Mouse (Mus musculus) heart, embryonic 11.5 days (tissue): ENCODE measurements around the gene Cdkn2d. TPM values are rescaled to one million over a fixed set of nuclear protein-coding genes. Genes with fewer than 3 reads are reported as not detected.
"Not testable (repeated sequence)": the region's sequence is repeated elsewhere in the genome, so short reads cannot be mapped to it uniquely, and the experiment has no call there.

Experiments
- ATAC-seq: fragments of 200-750 bp; cut with Nextera tagmentation; replicated peaks from 2 replicates; pipeline ENCODE4 v1.8.0; 2017; ENCODE audit warnings: moderate library complexity; ENCODE audit not compliant: insufficient number of reproducible peaks, low FRiP score, low TSS enrichment
- H3K27ac ChIP-seq: fragments of 300-500 bp; sonication (generic); 2 replicates; pipeline ENCODE4 v1.5.1; 2014; ENCODE audit warnings: mild to moderate bottlenecking, low read depth, low read length
- H3K27me3 ChIP-seq: fragments of 300-500 bp; sonication (generic); 2 replicates; pipeline ENCODE4 v1.6.1; 2014; ENCODE audit warnings: mild to moderate bottlenecking, low read length, mixed read lengths; ENCODE audit not compliant: control insufficient read depth, insufficient read depth
- H3K36me3 ChIP-seq: fragments of 300-500 bp; sonication (generic); 2 replicates; pipeline ENCODE4 v1.6.1; 2014; ENCODE audit warnings: mild to moderate bottlenecking, low read length, moderate library complexity, mixed read lengths; ENCODE audit not compliant: control insufficient read depth, insufficient read depth
- H3K4me1 ChIP-seq: fragments of 300-500 bp; sonication (generic); 2 replicates; pipeline ENCODE4 v1.6.1; 2014; ENCODE audit warnings: low read length; ENCODE audit not compliant: control insufficient read depth, insufficient read depth
- H3K4me2 ChIP-seq: fragments of 300-500 bp; sonication (generic); 2 replicates; pipeline ENCODE4 v1.6.1; 2014; ENCODE audit warnings: mild to moderate bottlenecking, moderate library complexity
- H3K4me3 ChIP-seq: fragments of 300-500 bp; sonication (generic); 2 replicates; pipeline ENCODE4 v1.5.1; 2014; ENCODE audit warnings: low read depth, low read length
- H3K9ac ChIP-seq: fragments of 300-500 bp; sonication (generic); 2 replicates; pipeline ENCODE4 v1.6.1; 2014; ENCODE audit warnings: mild to moderate bottlenecking, low read depth, low read length, moderate library complexity
- H3K9me3 ChIP-seq: fragments of 300-500 bp; sonication (generic); replicated peaks from 2 replicates; pipeline ENCODE4 v1.6.1; 2016; ENCODE audit warnings: low read length; ENCODE audit not compliant: control insufficient read depth
- WGBS: fragments of 180-500 bp; shearing (Covaris S2); extraction: QIAGEN DNeasy Blood & Tissue Kit; methylation state at CpG from one replicate; pipeline ENCODE4 v1.1.7; 2014; ENCODE audit not compliant: insufficient replicate concordance; 5-methylcytosine and 5-hydroxymethylcytosine counted together
- polyA plus RNA-seq: library from polyadenylated mRNA; unstranded; fragments of >200 nt; fragmentation: Nextera tagmentation; extraction: Ambion mirVana; gene quantifications from 2 replicates; pipeline ENCODE4 v1.2.1, GENCODE M21; 2014

Cdkn2d gene
- polyA plus RNA-seq, 1 experiment from 2014 or later = 88.4 TPM

DNA sequence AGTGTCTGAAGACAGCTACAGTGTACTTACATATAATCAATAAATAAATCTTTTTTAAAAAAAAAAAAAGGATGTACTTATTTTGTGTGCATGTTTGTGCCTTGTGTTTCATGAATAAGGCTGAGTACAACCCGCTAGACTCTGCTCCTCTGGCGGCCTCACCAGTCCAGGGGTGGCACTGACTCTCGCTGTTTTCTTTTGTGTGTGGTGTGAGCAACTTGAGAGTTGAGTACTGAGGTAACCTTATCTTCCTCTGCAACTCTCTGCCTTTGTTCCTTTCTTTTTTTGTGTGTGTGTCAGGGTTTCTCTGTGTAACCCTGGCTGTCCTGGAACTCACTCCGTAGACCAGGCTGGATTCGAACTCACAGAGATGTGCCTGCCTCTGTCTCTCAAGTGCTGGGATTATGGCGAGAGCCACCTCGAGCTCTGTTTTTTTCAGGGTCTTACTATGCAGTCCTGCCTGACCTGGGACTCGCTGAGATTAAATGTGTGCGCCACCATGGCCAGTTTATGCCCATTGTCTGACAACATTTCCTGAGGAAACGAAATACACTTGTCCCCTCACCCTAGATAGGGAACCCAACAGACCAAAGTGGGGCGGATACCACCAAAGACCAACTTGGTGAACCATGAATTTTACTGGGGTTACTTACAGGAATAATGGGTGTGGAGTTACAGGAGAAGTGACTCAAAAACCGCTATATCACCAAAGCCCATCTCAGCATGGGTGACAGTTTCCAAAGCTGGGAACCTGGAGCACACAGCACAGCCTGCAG, 40.3 kb upstream of the Cdkn2d start:
- ATAC-seq = no peak
- H3K4me1 ChIP-seq = peaks cover 37% of the 10 kb centered on the region
- no peaks in the 10 kb centered on the region for H3K27me3 ChIP-seq
- H3K9me3 ChIP-seq = no peaks in the 10 kb centered on the region
- H3K4me2 ChIP-seq = no peak overlapping the region
- H3K36me3 ChIP-seq = no peaks in the 10 kb centered on the region
- H3K9ac ChIP-seq = no peak overlapping the region
- WGBS = 78% methylated on average over 12 of the region's 12 CpGs
- no peak overlapping the region for H3K4me3 ChIP-seq
- H3K27ac ChIP-seq = 0 out of 2 replicates have a peak overlapping the region, but pooled peaks have one; percentile 30

DNA sequence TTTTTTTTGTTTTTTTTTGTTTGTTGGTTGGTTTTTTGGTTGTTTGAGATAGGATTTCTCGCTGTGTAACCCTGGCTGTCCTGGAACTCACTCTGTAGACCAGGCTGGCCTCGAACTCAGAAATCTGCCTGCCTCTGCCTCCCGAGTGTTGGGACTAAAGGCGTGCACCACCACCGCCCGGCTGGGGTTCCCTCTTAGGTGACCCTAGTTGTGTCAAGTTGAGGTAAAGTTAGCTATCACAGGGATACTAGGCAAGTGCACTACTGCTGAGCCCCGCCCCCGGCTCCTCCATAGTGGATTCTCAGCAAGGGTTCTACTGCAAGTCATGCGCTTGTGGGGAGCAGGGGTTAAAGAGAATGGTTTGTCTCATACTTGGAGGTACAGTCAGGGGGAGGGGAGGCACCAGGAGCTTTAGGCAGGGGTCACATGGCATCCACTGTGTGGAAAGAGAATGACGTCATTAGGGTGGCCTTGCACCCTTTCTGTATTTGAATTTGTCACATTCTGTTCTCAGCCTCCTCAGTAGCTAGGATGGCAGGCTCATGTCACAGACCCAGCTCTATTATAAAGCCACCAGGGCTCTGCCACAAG, 38.6 kb upstream of the Cdkn2d start:
- Histone ChIP-seq H3K4me1 (peaks cover 30% of the 10 kb centered on the region), H3K27ac (peak overlapping the region; percentile 67), H3K4me2 (no peak overlapping the region), H3K4me3 (no peak overlapping the region), H3K9me3 (no peaks in the 10 kb centered on the region), H3K9ac (peak overlapping the region; percentile 24; the same call in 1 of the 2 replicates), H3K27me3 (no peaks in the 10 kb centered on the region), H3K36me3 (no peaks in the 10 kb centered on the region)
- ATAC-seq = no peak
- 89% methylated on average over 10 of the region's 10 CpGs for whole genome bisulfite sequencing

DNA sequence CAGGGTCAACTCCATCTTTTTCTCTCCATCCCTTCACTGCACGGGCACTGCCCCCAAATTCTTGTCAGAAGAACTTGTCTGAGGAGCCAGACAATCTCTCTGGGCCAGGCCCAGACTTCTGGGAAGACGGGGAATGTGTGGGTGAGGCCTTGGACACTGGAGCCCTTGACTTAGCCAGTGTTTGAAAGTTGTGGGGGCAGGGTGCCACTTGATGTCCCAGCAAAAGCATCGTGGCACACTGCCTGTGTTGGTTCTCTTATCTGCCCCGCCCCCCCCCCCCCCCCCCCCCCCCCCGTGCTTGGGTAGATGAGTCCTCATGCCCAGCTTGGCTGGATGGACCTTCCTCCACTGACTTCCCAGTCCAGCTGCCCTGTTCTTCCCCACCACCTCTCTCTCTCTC, 37.8 kb upstream of the Cdkn2d start:
- no peak for ATAC-seq
- H3K4me3 ChIP-seq = no peak overlapping the region

DNA sequence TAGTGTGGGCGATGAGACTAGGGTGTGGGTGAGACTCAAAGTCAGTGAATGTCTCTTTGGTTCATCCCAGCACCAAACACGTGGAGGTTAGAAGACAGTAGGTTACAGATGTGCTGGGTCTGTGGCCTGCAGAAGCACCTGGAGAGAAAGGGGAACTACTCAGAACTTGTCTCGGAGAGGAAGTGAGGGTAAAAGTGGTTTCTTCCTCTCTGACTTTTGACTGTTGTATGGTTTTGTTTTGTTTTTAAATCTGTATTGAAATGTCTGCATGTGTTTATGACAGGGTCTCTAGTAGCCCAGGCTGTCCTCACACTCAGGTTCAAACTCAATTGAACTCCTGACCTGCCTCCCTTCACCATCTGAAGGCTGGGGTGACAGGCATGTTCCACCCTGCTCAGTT, 36.8 kb upstream of the Cdkn2d start:
- Histone ChIP-seq H3K36me3 (no peaks in the 10 kb centered on the region), H3K9ac (no peak overlapping the region), H3K27ac (no peak overlapping the region), H3K4me1 (peaks cover 30% of the 10 kb centered on the region), H3K4me2 (no peak overlapping the region), H3K27me3 (no peaks in the 10 kb centered on the region), H3K9me3 (no peaks in the 10 kb centered on the region), H3K4me3 (no peak overlapping the region)
- ATAC-seq = no peak
- WGBS = 77% methylated on average over 3 of the region's 3 CpGs

More for the DNA sequence above, 37.8 kb upstream of the Cdkn2d start:
- Histone ChIP-seq H3K4me2 (no peak overlapping the region), H3K27ac (no peak overlapping the region), H3K36me3 (no peaks in the 10 kb centered on the region), H3K9ac (no peak overlapping the region), H3K4me1 (peaks cover 30% of the 10 kb centered on the region), H3K9me3 (no peaks in the 10 kb centered on the region), H3K27me3 (no peaks in the 10 kb centered on the region)
- WGBS = 24% methylated on average over 3 of the region's 5 CpGs

DNA sequence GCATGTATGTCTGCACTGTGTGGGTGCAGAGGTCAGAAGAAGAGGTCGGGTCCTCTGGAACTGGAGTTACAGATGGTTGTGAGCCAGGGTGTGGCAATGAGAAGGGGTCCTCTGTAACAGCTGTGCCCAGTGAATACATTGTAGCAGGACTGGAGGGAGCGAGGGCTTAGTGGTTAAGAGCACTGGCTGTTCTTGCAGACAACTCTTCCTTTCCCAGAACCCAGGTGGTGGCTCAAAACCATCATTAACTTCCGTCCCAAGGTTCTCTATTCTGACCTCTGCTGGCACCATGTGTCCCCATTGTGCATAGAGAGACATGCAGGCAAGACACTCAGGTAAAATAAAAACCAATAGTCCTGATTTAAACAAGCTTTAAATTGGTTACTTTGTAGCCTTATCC, 36.4 kb upstream of the Cdkn2d start:
- H3K9me3 ChIP-seq = no peaks in the 10 kb centered on the region
- H3K36me3 ChIP-seq = no peaks in the 10 kb centered on the region
- no peaks in the 10 kb centered on the region for H3K27me3 ChIP-seq
- H3K4me3 ChIP-seq = no peak overlapping the region
- H3K9ac ChIP-seq = no peak overlapping the region
- no peak for ATAC-seq
- 75% methylated on average over 3 of the region's 3 CpGs for WGBS
- no peak overlapping the region for H3K27ac ChIP-seq
- no peak overlapping the region for H3K4me2 ChIP-seq
- peaks cover 25% of the 10 kb centered on the region for H3K4me1 ChIP-seq

DNA sequence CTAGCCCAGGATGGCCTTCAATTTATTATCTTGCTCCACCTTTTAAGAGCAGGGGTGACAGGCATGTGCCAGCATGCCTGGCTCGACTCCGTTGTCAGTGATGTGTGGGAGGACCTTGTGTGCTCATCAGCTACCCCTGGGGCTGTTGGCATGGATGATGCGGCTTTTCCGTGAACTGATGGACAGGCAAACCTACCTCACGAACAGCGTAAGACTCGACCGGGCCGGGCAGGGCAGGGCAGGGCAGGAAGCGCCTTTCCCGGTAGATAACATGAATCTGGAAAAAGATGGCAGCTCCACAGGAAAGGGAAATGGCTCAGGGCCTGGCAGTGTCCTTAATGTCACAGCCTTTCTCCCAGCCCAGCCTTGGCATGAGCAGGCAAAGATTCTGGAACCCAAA, 33.1 kb upstream of the Cdkn2d start:
- no peak for ATAC-seq
- H3K9ac ChIP-seq = no peak overlapping the region
- WGBS = 71% methylated on average over 11 of the region's 11 CpGs
- H3K27me3 ChIP-seq = no peaks in the 10 kb centered on the region
- no peaks in the 10 kb centered on the region for H3K9me3 ChIP-seq
- H3K4me1 ChIP-seq = peaks cover 22% of the 10 kb centered on the region
- no peak overlapping the region for H3K27ac ChIP-seq
- no peak overlapping the region for H3K4me3 ChIP-seq
- H3K36me3 ChIP-seq = no peaks in the 10 kb centered on the region
- H3K4me2 ChIP-seq = no peak overlapping the region

DNA sequence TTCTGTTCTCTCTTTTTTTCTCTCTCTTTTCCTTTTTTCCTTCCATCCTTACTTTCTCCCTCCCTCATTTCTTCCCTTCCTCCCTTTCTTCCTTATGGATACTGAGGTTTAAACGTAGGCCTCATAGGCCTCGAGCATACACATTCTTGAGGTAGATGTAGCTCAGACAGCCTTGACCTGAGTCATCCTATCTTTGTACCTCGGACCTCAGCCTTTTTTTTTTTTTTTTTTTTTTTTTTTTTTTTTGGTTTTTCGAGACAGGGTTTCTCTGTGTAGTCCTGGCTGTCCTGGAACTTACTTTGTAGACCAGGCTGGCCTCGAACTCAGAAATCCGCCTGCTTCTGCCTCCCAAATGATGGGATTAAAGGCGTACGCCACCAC, 31.7 kb upstream of the Cdkn2d start:
- H3K36me3 ChIP-seq, H3K9me3 ChIP-seq, H3K9ac ChIP-seq, H3K27me3 ChIP-seq, ATAC-seq, H3K4me3 ChIP-seq, H3K27ac ChIP-seq: not testable (repeated sequence)
- Histone ChIP-seq H3K4me2 (0 out of 2 replicates have a peak overlapping the region, but pooled peaks have one; percentile 98), H3K4me1 (peaks cover 16% of the 10 kb centered on the region)
- 85% methylated on average over 7 of the region's 8 CpGs for WGBS

DNA sequence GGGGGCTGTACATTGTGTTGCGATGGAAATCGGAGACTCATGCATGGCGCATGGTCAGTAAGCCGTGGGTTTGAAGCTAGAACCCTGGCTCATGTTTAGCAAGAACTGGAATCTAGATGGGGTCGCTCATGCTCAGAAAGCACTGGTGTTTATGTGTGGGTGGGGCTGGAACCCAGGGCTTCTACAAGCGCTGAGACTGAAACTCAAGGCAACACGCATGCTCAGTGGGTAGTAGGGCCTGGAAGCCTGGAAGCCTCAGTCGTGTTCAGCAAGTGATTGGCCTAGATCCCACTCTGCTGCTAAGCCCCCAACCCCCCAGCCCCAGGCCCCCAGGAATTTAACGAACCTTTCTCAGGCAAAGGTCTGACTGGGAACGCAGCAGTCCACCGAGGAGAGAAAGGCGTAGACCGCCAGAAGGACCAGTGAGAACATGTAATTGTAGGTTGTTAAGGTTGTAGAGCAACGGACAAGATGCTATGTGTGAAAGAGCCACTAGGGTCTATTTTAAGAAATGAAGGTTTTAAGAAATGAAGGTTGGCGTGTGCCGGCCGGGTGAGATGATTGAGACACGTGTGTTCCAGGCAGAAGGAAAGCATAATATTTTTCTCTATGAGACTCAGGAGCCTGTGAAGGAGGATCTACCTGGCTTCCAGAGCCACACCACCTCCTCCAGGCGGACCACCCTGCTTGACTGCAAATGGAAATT, 31.2 kb upstream of the Cdkn2d start:
- H3K36me3 ChIP-seq = no peaks in the 10 kb centered on the region
- no peaks in the 10 kb centered on the region for H3K9me3 ChIP-seq
- H3K4me3 ChIP-seq = peak overlapping the region; percentile 84
- 80% methylated on average over 19 of the region's 19 CpGs for WGBS
- H3K9ac ChIP-seq = peak overlapping the region; percentile 90
- ATAC-seq = no peak
- H3K27me3 ChIP-seq = no peaks in the 10 kb centered on the region
- H3K4me2 ChIP-seq = peak overlapping the region; percentile 98
- H3K27ac ChIP-seq = no peak overlapping the region
- H3K4me1 ChIP-seq = peaks cover 16% of the 10 kb centered on the region
